Mouse (Mus musculus) stomach, embryonic 16.5 days (tissue): ENCODE data around the gene C5ar2. TPM values are rescaled to one million over a fixed set of nuclear protein-coding genes. Genes with fewer than 3 reads are reported as not detected.
"Not testable (repeated sequence)": the region's sequence is repeated elsewhere in the genome, so short reads cannot be mapped to it uniquely, and the experiment has no call there.

Experiments
- ATAC-seq: fragments of 200-750 bp; cut with Nextera tagmentation; 2 replicates; pipeline ENCODE4 v1.8.0; 2017; ENCODE audit warnings: moderate number of reproducible peaks, moderate TSS enrichment; ENCODE audit not compliant: insufficient read depth, low FRiP score
- H3K27ac ChIP-seq: fragments of 300-500 bp; sonication (generic); 2 replicates; pipeline ENCODE4 v1.5.1; 2014; ENCODE audit warnings: low read length
- H3K27me3 ChIP-seq: fragments of 300-500 bp; sonication (generic); 2 replicates; pipeline ENCODE4 v1.6.1; 2014; ENCODE audit warnings: low read length, control low read depth, mixed read lengths; ENCODE audit not compliant: control insufficient read depth, insufficient read depth
- H3K36me3 ChIP-seq: fragments of 300-500 bp; sonication (generic); 2 replicates; pipeline ENCODE4 v1.6.1; 2014; ENCODE audit warnings: low read length; ENCODE audit not compliant: control insufficient read depth, insufficient read depth
- H3K4me1 ChIP-seq: fragments of 300-500 bp; sonication (generic); 2 replicates; pipeline ENCODE4 v1.6.1; 2014; ENCODE audit warnings: low read length, control low read depth, mixed read lengths; ENCODE audit not compliant: control insufficient read depth, insufficient read depth
- H3K4me2 ChIP-seq: fragments of 300-500 bp; sonication (generic); 2 replicates; pipeline ENCODE4 v1.6.1; 2014; ENCODE audit warnings: low read depth, low read length, mixed read lengths
- H3K4me3 ChIP-seq: fragments of 300-500 bp; sonication (generic); replicated peaks from 2 replicates; pipeline ENCODE4 v1.5.1; 2014; ENCODE audit warnings: mild to moderate bottlenecking, low read length
- H3K9ac ChIP-seq: fragments of 300-500 bp; sonication (generic); 2 replicates; pipeline ENCODE4 v1.6.1; 2014; ENCODE audit warnings: low read length
- H3K9me3 ChIP-seq: fragments of 300-500 bp; sonication (generic); replicated peaks from 2 replicates; pipeline ENCODE4 v1.6.1; 2016; ENCODE audit warnings: low read length, control low read depth; ENCODE audit not compliant: control insufficient read depth
- WGBS: fragments of 180-500 bp; shearing (Covaris S2); extraction: QIAGEN DNeasy Blood & Tissue Kit; methylation state at CpG from one replicate; pipeline ENCODE4 v1.1.7; 2014; 5-methylcytosine and 5-hydroxymethylcytosine counted together
- polyA plus RNA-seq: library from polyadenylated mRNA; unstranded; fragments of >200 nt; fragmentation: Nextera tagmentation; extraction: Ambion mirVana; gene quantifications from 2 replicates; pipeline ENCODE4 v1.2.1, GENCODE M21; 2015

The C5ar2 gene
- polyA plus RNA-seq, 1 experiment from 2014 or later: 0.30 TPM

- WGBS: 26% methylated on average over 8 of the region's 8 CpGs
- ATAC-seq: no peak
- Histone ChIP-seq H3K27me3 (no peaks in the 10 kb centered on the region), H3K9ac (no peak overlapping the region), H3K4me1 (no peaks in the 10 kb centered on the region), H3K36me3 (no peaks in the 10 kb centered on the region), H3K27ac (no peak overlapping the region), H3K4me2 (no peak overlapping the region), H3K4me3 (no peak overlapping the region), H3K9me3 (no peaks in the 10 kb centered on the region)
These were observed 19.2 kb upstream of the C5ar2 start for GRCm38 (mm10) chr7:16263015-16263787.

- no peaks in the 10 kb centered on the region for H3K4me1 ChIP-seq
- no peak overlapping the region for H3K27ac ChIP-seq
- no peak overlapping the region for H3K4me2 ChIP-seq
- 65% methylated on average over 1 of the region's 1 CpGs for WGBS
- no peaks in the 10 kb centered on the region for H3K27me3 ChIP-seq
- H3K9me3 ChIP-seq: no peaks in the 10 kb centered on the region
- no peak overlapping the region for H3K4me3 ChIP-seq
- peak; percentile 40; the same call in 1 of the 2 replicates for ATAC-seq
- no peaks in the 10 kb centered on the region for H3K36me3 ChIP-seq
- no peak overlapping the region for H3K9ac ChIP-seq
These were observed 17.1 kb upstream of the C5ar2 start for GRCm38 (mm10) chr7:16261097-16261496.

- no peak within 1 kb of the TSS for H3K9ac ChIP-seq
- H3K27me3 ChIP-seq: no peaks in the 10 kb centered on the region
- WGBS: 84% methylated on average over 5 of the region's 5 CpGs
- no peak within 1 kb of the TSS for H3K4me3 ChIP-seq
- H3K9me3 ChIP-seq: no peaks in the 10 kb centered on the region
- no peak within 1 kb of the TSS for H3K27ac ChIP-seq
- H3K4me1 ChIP-seq: no peaks in the 10 kb centered on the region
- no peak within 1 kb of the TSS for H3K4me2 ChIP-seq
- ATAC-seq: no peak
- H3K36me3 ChIP-seq: no peaks in the 10 kb centered on the region
These were observed 15.2 kb upstream of the C5ar2 start, which contains the start of gene C5ar1 for GRCm38 (mm10) chr7:16259110-16259590. TSS of gene C5ar1 (minus strand) at chr7:16259540.

GRCm38 (mm10) chr7:16257830-16258229, 13.9 kb upstream of the C5ar2 start:
- H3K9ac ChIP-seq: no peak overlapping the region
- no peaks in the 10 kb centered on the region for H3K27me3 ChIP-seq
- ATAC-seq: no peak
- H3K4me1 ChIP-seq: no peaks in the 10 kb centered on the region
- no peaks in the 10 kb centered on the region for H3K36me3 ChIP-seq
- WGBS: 82% methylated on average over 11 of the region's 11 CpGs
- H3K27ac ChIP-seq: no peak overlapping the region
- no peak overlapping the region for H3K4me3 ChIP-seq
- H3K4me2 ChIP-seq: no peak overlapping the region
- no peaks in the 10 kb centered on the region for H3K9me3 ChIP-seq

- H3K27ac ChIP-seq, H3K4me3 ChIP-seq, H3K4me1 ChIP-seq, H3K9me3 ChIP-seq, H3K9ac ChIP-seq, ATAC-seq, H3K4me2 ChIP-seq, H3K36me3 ChIP-seq, H3K27me3 ChIP-seq: not testable (repeated sequence)
- WGBS: 79% methylated on average over 4 of the region's 4 CpGs
These were observed 12.0 kb upstream of the C5ar2 start for GRCm38 (mm10) chr7:16255963-16256362.

- Histone ChIP-seq H3K9me3 (no peaks in the 10 kb centered on the region), H3K4me1 (no peaks in the 10 kb centered on the region), H3K4me2 (no peak overlapping the region), H3K4me3 (no peak overlapping the region), H3K36me3 (no peaks in the 10 kb centered on the region), H3K9ac (no peak overlapping the region), H3K27me3 (no peaks in the 10 kb centered on the region), H3K27ac (no peak overlapping the region)
- no peak for ATAC-seq
- WGBS: 47% methylated on average over 4 of the region's 4 CpGs
These were observed 10.2 kb upstream of the C5ar2 start for GRCm38 (mm10) chr7:16254195-16254594.

- Histone ChIP-seq H3K27me3 (no peaks in the 10 kb centered on the region), H3K4me3 (no peak overlapping the region), H3K36me3 (no peaks in the 10 kb centered on the region), H3K9ac (no peak overlapping the region), H3K9me3 (no peaks in the 10 kb centered on the region), H3K4me1 (no peaks in the 10 kb centered on the region), H3K4me2 (no peak overlapping the region), H3K27ac (no peak overlapping the region)
- WGBS: 76% methylated on average over 5 of the region's 5 CpGs
- ATAC-seq: no peak
These were observed 6.7 kb upstream of the C5ar2 start for GRCm38 (mm10) chr7:16250687-16251086.

- WGBS: 58% methylated on average over 3 of the region's 4 CpGs
- Histone ChIP-seq H3K27me3 (no peaks in the 10 kb centered on the region), H3K9ac (no peak overlapping the region), H3K27ac (no peak overlapping the region), H3K9me3 (no peaks in the 10 kb centered on the region), H3K36me3 (no peaks in the 10 kb centered on the region), H3K4me2 (no peak overlapping the region), H3K4me3 (no peak overlapping the region), H3K4me1 (no peaks in the 10 kb centered on the region)
- no peak for ATAC-seq
These were observed 2.0 kb upstream of the C5ar2 start for GRCm38 (mm10) chr7:16245958-16246357.

GRCm38 (mm10) chr7:16242198-16242597, 1.8 kb downstream of the C5ar2 start:
- H3K9ac ChIP-seq: no peak overlapping the region
- H3K9me3 ChIP-seq: no peaks in the 10 kb centered on the region
- H3K27me3 ChIP-seq: no peaks in the 10 kb centered on the region
- no peaks in the 10 kb centered on the region for H3K4me1 ChIP-seq
- no peak overlapping the region for H3K4me2 ChIP-seq
- H3K4me3 ChIP-seq: no peak overlapping the region
- ATAC-seq: no peak
- H3K36me3 ChIP-seq: no peaks in the 10 kb centered on the region
- H3K27ac ChIP-seq: no peak overlapping the region
- 79% methylated on average over 6 of the region's 6 CpGs for WGBS
